Mouse (Mus musculus): ENCODE measurements around the gene Tmem30c.

DNA sequence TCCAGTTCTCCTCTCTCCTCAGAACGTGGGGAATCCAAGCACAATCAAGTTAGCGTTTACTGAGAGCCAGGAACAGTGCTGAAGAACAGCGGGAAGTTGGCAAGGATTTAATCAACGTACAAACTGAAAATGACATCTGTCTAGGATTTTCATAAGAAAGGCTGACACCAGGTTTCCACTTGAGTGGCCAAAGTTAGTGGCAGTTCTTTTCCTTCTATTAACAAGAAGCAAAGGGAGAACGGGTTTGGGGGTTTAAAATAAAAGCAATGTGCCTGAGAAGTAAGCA lies 47.9 kb upstream of the Tmem30c start:
- TF ChIP-seq POLR2A (IDR thresholded peaks at IDR 0.05; ENCODE audit: low read depth, low read length) (no peak), CTCF (conservative IDR thresholded peaks at IDR 0.05; ENCODE audit: insufficient read depth, insufficient read length, low read depth, low read length) (no peak)
